Mouse (Mus musculus): ENCODE data around the gene Gm20708.

DNA sequence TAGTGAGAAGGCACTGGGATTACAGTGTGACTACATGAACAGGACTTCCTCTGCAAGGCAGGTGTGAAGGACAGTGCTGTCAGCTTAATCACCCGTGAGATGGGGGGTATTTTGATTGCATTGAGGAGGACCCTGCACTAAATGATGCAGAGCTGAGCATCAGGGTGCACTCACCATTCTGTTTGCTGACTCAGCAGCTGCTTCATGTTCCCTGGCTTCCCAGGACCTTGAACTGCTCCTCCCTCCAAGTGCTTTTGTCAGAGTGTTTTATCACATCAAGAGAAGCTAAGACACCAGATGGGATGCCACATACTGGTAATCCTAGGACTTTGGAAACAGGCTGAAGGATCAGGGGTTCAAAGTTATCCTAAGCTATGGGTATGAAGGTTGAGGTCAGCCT is 46.5 kb downstream of the Gm20708 start:
- TF ChIP-seq CTCF (IDR thresholded peaks at IDR 0.05; ENCODE audit: low read depth, low read length) (no peak), POLR2A (IDR thresholded peaks at IDR 0.05; ENCODE audit: insufficient read depth, low read length) (no peak)

All from ES-Bruce4 (cell line).